Mouse (Mus musculus): ENCODE data around the gene Marco.

Marco gene

DNA sequence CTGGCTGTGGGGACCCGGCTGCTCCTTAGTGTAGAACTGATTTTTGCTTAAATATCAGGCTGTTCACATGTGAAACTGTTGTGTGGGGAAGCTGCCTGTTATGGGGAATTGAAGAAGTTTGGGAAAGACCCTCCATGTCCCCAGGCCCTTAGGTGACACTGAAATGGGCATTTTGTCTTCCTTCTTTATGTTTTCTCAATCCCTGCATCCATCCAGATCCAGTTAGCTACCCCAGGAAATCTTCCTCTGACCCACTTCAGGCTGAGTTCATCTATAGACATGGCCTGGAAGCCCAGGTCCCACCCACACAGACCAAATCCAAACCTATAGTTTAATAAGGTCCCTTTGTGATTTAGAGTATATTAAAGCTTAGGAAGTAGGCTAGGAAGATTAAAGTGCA is at the start of gene Marco:
Gene Marco, minus strand, starts transcription at position 101 of the 400 bp plus-strand sequence.
- no peak for DNase-seq (ENCODE audit: low read depth)

- DNase-seq (ENCODE audit: low read depth) = no peak
Observed at GRCm38 (mm10) chr1:120539506-120540029, 34.7 kb upstream of the Marco start.

DNA sequence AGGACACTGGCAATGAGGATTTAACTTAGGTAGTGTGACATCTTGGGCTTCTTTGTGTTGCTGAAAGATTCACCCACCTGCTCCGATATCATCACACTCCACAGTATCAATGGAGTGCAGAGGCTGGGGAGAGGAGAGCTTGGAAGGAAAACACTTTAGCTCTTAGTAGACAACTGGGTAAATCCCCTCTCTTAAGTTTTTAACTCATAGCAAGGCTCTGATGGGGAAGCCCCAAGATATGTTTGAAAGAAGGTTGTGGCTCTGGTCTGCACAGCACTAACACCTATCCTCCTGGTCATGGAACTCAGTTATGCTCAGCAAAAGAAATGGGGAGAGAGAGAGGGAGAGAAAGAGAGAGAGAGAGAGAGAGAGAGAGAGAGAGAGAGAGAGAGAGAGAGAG is 32.2 kb upstream of the Marco start:
- DNase-seq (ENCODE audit: low read depth) = no peak

- no peak for DNase-seq (ENCODE audit: low read depth)
Observed at GRCm38 (mm10) chr1:120535919-120536318, 31.1 kb upstream of the Marco start.

DNA sequence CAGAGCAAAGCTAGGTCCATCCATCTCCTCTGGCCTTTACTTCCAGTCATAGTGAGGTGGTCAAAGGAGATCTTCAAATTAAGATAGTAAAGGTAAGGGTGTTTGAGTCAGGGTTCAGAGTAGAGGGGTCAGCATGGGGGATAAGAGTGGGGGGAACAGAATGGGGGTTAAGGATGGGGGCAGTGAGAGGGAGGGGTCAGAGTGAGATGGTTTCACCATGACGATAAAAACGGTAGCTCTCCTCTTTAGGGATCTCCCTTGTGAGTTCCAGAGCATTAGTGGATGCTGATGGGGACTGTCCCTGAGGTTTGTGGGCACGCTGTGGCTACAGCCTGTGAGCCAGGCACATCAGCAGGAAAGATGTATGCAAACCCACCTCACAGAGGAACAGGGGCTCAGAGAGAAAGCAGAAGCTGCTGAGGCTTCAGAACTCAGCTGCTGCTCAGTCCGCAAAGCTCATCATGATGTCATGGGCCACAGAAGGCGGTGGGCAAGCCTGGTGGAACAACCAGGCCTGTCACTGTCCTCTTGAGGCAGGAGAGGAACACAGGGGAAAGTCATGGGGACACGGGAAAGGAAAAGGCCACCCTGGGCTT is 27.6 kb upstream of the Marco start:
- no peak for DNase-seq (ENCODE audit: low read depth)

DNA sequence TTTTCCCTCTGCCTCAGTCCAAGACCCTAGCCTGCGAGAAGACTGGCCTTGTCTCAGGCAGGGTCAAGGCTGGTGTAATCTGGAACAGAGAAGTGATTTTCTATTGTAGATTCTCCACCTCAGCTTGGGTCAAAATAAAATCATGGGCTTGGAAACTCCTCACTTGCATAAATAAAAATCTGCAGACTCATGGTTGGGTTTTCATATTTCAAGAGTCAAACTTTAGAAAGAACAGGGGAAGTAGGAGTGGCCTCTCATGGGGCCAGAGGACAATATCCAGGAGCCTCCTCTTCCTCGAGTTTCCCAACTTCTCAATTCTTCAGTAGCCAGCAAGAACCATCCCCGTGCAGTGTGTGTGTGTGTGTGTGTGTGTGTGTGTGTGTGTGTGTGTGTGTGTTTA is 26.9 kb upstream of the Marco start:
- DNase-seq (ENCODE audit: low read depth) = no peak

DNA sequence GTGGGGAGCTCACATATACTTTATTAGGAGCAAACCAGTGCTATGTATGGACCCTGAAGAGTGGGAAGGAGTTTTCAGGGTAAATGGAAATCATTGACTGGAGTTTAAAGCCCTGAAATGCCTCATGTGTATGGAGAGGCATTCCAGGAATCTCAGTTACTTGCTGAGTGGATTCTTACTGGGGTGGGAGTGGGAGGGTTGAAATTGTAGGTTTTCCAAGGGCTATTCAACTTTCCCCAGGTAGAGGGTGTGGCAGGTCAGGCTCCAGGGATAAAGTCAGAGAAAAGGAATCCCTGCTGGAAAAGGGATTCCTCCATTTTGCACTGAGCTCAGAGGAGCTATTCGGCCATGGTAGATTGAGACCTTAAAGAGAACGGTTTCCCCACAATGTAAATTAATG is 25.1 kb upstream of the Marco start:
- DNase-seq (ENCODE audit: low read depth) = no peak

DNA sequence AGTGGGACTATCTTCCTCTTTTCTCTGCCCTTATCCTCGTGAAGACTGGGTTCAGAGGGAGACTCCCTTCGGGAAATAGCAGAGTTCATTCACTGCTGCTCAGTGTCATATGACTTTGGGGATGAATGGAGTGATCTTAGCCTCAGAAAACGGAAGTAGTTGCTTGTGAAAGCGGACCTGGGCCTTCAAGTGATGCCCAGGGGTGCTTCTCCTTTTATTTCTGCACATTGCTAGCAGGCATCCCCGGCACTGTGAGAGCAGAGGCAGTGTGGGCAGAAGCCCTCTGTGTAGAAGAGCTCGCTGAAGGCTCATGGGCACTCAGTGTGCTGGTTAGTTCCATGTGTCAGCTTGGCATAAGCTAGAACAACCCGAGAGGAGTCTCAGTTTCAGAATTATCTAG is 12.8 kb upstream of the Marco start:
- DNase-seq (ENCODE audit: low read depth) = no peak

GRCm38 (mm10) chr1:120510311-120510710 is 5.5 kb upstream of the Marco start:
- no peak for DNase-seq (ENCODE audit: low read depth)

DNA sequence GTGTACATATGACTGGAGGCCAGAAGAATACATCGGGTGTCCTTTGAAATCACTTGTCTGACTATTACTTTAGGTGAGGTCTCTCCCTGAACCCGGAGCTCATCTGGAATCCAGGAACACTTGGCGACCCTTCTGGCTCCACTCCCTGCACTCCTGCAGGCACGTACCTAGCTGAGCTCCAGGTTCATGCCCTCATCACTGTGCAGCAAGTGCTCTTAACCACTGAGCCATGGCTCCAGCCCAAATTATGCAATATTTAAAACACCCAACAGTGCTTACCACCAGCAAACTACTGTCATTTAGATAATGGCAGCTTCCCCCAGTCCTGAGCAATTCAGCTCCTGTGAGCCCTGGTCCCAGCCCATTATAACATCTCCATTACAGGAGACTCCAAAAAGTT is 4.2 kb upstream of the Marco start:
- no peak for DNase-seq (ENCODE audit: low read depth)

- no peak for DNase-seq (ENCODE audit: low read depth)
Observed at GRCm38 (mm10) chr1:120504046-120504710, 646 bp downstream of the Marco start.

- DNase-seq (ENCODE audit: low read depth) = no peak
Observed at GRCm38 (mm10) chr1:120501496-120501895, 3.3 kb downstream of the Marco start.

DNA sequence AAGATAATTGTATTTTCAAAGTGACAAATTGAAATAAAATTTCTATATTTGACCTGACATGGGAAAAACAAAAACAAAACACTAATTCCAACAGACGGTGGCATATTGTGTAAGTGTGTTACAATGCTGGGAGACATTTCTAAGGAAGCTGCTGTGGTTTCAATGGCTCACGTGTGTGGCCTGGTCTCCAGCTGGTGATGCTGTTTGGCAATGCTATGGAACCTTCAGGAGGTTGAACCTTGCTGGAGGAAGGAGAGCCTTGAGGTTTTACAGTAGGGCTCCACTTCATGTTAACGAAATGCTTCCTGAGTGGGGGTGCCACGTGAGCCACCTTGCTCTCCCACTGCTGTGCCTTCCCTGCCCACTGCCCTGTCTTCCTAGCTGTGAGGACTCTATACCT is 6.8 kb downstream of the Marco start:
- DNase-seq (ENCODE audit: low read depth) = no peak

DNA sequence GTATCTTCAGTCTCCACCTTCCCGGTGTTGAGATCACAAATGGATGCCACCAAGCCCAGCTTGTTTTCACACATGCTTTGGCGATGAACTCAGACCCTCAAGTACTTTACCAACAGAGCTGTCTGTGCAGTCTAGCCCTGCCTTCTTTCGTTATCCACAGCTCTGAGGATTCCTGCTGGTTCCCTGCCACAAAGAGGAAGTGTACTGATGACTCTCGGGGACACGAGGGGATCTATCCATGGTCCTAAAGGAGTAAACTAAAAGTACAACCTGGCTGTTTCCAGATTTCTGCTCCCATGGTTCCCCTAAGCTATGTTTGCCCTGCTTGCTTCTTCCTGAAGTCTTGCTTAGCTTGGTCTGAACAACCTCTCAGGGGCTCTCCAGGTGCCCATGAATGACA is 23.9 kb downstream of the Marco start:
- DNase-seq (ENCODE audit: low read depth) = no peak

DNA sequence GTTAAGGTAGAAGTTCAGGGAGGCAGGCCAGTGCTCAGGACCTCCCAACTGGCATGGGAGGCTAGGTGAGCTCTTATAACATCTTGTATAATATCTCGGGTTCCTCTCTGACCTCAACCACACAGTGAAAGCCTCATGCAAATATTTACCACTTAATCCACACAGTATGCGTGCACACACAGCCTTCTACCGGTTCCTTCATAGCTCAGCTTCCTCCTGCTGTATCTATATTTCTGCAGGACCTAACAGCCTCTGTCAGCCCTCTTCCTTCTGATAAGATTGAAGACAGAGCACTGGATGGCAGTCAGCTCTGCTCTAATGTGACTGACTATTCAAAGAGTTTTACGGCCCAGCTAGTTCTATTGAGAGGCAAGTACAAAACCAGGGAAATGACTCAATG is 30.0 kb downstream of the Marco start:
- DNase-seq (ENCODE audit: low read depth) = no peak

DNA sequence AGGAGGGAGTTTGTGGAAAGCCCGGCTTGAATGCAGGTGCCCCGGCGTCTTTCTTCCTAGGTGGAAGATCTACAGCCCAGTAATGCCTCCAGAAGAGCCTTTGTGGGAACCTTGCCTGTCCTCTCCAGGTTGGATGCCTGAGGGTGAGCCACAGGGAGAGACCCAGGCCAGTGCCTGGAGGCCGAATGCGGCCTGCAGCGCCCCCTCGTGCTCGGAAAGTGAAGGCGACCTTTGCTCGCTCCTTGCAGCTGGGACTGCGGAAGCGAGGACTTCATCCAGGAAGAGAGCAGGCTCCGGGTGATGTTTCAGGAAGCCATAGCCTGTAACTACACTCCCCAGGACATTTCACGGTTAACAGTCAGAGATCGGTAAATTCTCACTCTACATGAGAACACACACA is 35.9 kb downstream of the Marco start:
- no peak for DNase-seq (ENCODE audit: low read depth)

DNA sequence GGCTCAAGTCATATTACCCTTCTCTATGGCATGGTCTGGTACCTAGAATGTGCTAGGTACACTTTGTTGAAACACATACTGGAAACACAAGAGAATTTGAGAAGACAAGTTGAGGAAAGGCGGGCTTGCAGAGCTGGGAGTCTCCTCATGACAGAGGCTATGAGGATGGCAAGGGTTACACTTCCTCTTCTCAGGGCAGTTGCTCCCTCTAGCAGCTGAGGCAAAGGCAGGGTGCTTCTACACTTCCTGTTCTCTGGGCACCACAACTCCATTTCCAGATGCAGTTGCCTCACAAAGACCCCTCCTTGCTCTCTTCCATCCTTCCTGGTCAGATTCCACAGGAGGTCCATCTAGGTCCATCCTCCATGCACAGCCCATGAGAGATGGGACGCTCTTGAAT is 37.5 kb downstream of the Marco start:
- DNase-seq (ENCODE audit: low read depth) = no peak

- no peak for DNase-seq (ENCODE audit: low read depth)
Observed at GRCm38 (mm10) chr1:120466751-120467150, 38.1 kb downstream of the Marco start.

- no peak for DNase-seq (ENCODE audit: low read depth)
Observed at GRCm38 (mm10) chr1:120459032-120459431, 45.8 kb downstream of the Marco start.

- no peak for DNase-seq (ENCODE audit: low read depth)
Observed at GRCm38 (mm10) chr1:120458524-120458923, 46.3 kb downstream of the Marco start.

GRCm38 (mm10) chr1:120451486-120452270 is 53.1 kb downstream of the Marco start:
- DNase-seq (ENCODE audit: low read depth) = no peak

DNA sequence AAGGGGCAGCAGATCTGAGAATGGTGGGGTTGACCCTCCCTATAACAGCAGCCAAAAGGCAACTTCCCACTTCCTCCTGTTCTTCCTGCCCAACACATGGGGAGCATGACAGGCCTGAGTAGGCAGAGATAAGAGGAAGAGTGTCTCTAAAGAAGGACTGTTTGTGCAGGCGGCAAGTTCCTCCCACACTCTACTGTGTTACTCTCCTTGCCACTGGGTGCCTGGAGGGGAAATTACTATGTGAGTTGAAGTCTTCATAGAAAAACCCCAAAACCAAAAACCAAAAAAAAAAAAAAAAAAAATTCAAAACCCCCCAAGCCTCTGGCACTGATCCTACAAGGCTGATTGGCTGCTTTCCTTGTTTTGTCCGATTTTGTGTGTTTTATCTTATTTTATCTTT is 55.2 kb downstream of the Marco start:
- DNase-seq (ENCODE audit: low read depth) = no peak

GRCm38 (mm10) chr1:120443228-120443639 is 61.6 kb downstream of the Marco start:
- no peak for DNase-seq (ENCODE audit: low read depth)
